Mouse (Mus musculus): ENCODE data around the gene Apoc2.

Gene Apoc2

DNA sequence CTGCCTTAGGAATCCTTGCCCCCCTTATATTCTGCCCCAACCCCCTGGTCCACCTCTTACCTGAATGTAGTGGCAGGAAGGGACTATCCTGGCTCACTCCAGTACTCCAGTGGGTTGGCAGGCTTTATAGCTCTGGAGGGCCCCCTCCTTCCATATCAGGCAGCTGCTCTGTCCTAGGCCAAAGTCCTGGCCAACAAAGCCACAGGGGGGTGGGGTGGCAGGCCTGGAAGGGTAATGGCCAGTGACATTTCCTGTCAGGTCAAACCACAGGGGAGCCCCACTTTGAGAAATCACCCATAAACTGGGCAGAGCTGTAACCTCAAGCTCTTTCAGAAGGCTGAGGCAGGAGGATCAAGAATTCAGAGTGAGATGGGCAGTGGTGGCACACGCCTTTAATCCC, 1.1 kb downstream of the Apoc2 start:
- DNase-seq, result no peak

DNA sequence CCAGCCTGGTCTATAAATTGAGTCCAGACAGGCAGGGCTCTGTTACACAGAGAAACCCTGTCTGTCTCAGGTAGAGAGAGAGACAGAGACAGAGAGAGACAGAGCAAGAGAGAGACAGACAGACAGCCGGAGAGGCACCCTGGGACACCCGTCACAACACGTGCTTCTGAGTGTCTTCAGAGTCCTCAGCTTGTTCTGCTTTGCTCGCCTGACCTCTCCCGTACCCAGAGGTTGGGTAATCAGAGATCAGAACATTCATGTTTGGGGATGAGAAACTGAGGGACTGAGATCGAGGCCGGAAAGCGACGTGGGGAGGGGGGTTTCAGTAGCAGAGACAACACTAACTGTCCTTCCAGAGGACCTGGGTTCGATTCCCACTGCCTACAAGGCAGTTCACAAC, 1.9 kb downstream of the Apoc2 start:
- no peak for DNase-seq

DNA sequence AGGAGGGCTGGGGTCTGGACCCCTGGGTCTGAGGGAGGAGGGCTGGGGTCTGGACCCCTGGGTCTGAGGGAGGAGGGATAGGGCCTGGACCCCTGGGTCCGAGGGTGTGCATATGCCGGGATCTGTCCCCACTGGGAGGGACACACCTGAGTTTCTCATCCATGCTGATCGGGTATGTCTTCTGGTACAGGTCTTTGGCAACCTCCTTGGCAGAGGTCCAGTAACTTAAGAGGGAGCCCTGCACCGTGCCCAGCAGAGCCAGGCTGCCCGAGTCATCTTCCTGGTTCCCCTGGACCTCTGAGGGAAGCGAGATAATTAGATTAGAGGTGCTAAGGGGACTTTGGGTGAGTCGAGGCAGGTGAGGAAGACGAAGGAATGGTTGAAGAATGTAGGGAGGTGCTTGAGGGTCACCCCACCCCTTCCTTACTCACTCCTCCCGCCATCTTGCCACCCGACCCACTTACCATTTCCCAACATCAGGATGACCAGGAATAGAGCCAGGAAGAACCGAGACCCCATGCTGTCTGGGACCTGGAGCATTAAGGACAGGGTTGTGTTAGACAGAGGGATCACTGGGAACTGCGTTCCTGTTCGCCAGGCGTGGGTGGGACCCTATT, 4.5 kb downstream of the Apoc2 start:
- no peak for DNase-seq

DNA sequence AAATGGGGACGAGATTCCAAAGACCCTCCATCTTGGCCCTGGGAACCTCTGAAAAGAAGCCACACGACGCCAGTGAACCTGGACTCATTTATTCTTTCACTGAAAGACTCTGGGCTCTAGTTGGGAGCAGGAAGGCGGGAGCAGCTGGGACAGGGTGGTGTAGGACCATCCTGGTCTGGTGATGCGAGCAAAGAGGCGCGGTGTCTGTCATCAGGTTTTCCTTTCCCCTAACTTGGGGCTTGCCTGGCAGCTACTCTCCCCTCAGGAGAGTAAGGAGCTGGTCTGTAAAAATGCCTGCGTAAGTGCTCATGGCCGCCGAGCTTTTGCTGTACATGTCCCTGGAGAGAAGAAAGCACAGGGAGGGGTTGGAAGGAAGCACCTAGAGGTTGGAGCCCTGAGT, 6.2 kb downstream of the Apoc2 start:
- no peak for DNase-seq

DNA sequence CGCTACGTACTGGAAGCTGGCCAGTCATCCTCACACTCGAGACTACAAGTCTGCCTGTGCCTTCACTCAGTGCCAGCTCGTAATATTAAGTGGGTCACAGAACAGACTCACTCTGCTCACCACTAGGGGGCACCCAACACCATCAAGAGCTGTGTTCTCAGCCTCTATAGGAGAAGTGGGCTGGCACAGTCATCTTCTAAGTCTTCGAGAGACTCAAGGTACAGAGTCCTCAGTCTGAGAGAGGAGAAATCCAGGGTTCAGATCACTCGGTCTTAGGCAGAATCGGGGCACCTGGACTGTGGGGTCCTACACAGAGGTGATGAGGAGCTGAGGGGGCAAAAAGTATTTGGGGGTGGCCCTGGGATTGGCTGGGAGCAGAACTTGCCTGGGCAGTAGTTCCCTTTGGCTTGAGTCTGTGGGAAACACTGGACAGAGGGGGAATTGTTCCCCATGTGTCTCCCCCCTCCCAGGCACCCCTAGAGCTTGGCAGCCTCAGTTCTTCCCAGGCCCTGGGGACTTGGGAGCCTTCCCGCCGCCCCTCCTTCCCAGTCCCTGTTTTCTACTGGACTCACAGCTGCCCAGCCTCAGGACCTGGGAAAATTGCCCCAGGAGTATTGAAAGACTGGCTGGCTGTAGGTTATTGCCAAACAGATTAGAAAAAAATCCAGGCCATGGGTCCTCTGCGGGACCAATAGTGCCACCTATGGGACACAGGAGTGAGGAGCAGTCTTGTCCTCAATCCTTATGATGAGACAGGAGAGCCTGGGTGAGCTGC, 8.6 kb downstream of the Apoc2 start:
- DNase-seq, result peak; percentile 92 to 95

DNA sequence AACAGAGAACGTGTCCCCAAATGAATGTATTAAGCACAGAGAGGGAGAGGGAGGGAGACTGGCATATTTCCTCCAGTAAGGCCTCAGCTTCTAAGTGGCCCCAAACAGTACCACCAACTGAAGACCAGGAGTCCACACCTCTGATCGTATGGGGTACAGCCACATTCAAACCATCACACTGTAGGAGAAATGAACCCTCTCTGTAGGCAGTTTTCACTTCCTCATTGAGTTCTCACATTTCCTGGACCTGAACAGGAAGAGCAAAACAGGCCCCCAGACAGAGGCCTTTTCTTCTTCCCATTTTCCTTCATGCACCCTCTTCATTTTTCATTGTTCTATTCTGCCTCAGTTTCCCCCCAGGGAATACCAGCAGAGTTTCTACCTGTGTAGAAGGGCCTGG, 10.3 kb downstream of the Apoc2 start:
- no peak for DNase-seq

DNA sequence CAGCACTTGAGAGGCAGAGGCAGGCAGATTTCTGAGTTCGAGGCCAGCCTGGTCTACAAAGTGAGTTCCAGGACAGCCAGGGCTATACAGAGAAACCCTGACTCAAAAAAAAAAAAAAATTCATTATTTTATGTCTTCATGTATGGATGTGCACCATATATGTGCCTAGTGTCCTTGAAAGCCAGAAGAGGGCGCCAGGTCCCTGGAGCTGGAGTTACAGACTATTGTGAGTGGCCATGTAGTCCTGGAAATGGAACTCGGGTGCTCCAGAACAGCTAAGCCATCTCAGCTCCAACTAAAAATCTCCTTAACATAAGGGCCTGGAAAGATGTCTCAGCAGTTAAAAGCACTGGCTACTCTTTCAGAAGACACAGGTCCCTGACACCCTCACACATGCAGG, 11.0 kb downstream of the Apoc2 start:
- DNase-seq, result no peak

DNA sequence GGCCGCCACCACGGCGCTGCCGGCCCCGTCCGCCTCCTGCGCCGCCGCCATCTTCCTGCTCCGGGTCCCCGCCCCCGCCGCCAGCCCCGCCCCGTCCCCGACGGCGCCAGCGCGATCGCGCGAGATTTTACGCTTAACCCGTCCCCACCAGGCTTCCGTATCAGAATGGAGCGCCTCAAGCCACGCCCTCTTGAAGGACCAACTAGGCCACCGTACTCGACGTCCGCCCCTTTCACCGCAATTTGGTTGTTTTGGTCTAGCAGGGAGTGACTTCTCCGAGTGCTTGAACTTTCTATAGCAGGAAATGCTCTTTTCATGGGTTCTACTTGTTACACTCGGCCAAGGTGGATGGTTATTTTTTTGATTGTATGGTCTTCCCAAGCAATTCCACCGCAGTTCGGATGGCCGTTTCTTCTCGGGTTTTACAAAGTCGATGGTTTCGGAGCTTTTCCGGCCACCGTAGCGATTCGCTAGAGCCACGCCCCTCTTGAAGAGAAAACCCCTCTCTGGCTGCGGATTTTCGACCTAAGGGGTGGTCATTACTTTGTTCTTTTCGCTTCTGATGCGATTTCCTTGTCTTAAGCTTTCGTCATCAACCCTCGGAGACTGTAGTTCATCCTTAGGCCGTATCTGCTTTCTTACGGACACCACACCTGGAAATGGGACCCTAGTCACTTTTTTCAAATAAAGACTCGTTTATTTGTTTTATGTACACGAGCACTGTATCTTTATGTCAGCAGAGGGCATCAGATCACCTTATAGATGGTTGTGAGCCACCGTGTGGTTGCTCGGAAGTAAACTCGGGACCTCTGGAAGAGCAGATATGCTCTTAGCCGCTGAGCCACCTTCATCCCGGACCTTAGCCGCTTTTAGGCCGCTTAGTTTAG, 12.5 kb downstream of the Apoc2 start, which contains the start of gene Clptm1:
Clptm1 (minus strand) TSS at position 79 of the 887 bp plus-strand sequence.
- DNase-seq, result peak; percentile 96 to 98

DNA sequence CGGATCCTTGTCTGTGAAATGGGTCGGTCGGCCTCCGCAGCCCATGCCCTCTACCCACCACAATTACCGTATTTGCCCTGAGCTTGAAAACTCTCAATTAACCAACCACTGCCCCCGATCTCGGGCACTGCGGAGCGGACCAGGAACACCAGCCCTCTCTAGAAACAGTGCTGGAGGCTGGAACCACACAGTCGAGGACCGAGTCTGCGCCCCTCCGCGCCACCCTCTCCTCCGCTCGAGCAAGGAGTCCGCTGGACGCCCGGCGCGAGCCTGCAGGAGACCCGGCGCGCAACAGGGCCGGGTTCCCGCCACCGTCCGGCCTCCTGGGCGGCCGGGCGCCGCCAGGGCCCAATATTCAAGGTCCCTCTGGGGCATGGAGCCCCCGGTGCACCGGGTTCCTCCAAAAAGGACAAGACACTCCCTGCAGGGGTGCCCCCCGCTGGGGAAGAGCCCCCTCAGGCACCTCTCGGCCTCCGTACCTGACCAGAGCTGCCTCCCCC, 13.2 kb downstream of the Apoc2 start:
- no peak for DNase-seq

DNA sequence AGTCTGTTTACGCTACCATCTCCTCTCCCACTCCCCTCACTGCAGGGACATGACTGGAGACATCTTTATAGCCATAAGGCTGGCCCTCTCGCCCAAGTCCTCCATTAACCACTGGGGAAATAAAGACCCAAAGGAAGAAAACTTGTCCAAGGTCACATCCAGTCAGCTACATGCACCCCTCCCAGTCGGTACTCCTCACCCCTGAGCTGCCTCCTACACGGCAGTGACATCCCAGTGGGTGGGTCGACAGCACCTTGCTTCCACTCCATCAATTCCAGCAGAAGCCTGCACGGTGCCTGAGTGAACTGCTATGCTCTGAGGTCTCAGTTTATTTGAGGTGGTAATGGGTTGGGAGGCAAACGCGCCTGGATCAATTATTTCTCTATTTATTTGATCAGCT, 13.8 kb downstream of the Apoc2 start:
- no peak for DNase-seq

DNA sequence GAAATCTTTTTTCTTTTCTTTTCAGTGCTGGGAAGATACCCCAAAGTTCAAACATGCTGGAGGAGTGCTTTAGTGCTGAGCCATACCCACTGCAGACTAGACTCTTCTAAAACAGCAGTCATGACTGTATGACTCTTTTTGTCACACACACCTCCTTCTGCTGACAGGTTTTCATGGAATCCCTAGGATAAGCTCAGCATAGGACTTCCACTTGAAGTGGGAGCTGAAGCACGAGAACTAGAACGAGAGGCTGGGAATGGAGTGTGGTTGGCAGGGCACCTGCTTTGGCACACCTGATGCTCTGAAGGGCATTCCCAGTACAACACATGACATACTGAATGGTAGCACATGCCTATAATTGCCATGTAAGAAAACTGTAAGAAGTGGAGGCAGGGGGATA, 25.1 kb downstream of the Apoc2 start:
- DNase-seq, result no peak

DNA sequence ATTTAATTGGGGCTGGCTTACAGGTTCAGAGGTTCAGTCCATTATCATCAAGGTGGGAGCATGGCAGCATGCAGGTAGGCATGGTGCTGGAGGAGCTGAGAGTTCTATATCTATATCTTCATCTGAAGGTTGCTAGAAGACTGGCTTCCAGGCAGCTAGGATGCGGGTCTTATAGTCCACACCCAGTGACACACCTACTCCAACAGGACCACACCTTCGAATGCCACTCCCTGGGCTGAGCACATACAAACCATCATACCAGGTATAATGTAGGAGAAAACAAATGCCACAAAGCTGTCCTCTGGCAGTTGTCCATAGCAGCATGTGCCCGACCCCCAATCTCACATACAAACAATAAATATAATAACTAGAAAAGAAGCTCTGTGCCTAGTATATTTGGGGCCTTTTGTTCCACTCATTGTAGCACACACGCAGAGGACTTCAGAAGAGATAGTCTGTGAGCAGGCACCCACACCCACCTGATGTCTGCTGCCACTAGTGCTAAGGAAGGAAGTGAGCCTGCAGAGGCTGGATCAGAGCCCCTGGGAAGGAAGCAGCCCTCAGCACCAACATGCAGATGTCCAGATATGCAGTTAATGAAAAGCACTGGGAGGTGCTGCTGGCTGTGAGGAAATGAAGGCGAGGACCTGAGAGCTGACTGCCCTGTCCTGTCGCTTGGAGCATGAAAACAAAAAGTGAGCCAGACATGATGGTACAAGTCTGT, 26.5 kb downstream of the Apoc2 start:
- DNase-seq, result no peak

DNA sequence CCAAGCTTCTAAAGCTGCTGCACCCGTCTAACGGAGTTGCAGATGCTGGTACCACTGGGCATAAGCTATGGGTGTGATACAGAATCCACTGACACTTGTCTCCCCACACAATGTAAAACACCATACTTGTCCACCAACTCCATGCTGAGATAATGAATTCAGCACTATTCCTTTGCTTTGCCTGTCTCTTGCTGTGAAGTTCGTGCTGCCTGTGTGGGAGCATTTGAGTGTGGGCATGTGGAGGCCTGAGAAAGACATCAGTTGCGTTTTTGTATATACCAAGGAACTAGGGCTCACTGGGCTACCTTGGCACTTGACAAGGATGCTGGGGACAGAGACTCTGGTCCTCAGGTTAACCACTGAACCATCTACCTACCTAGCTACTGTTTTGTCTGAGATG, 36.5 kb downstream of the Apoc2 start:
- DNase-seq, result no peak

DNA sequence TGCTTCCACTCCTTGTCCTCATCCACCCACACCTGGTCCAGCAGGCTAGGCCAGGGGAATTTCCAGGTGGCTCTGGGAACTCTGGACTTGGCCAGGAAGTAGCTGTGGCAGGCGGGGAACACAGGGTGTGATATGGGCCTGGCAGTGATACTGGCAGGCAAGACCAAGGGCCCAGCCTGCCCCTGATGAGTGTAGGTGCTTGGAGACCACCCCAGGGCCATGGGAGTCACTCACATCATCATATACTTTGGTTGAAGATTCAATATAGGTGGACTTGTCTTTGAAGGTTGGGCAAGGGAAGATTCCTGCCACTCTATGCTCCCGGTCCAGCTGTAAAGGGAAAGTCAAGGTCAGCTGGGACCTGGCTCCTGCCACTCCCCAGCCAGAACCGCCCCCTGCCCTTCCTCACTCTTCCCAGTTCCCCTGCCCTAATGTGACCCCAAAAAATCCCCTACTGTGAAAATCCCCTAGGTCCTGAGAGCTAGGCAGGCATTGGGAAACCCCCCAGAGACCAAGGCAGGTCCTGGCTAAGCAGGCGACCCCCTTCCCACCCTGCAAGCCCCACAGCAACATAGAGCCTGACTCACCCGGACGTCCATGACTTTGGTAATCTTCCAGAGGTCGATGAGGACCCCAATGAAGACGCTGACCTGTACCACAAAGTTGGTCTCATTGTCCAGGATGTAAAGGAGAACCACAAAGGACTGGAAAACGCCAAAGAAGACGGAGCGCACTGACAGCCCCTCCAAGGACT, 42.5 kb downstream of the Apoc2 start:
- DNase-seq, result no peak

DNA sequence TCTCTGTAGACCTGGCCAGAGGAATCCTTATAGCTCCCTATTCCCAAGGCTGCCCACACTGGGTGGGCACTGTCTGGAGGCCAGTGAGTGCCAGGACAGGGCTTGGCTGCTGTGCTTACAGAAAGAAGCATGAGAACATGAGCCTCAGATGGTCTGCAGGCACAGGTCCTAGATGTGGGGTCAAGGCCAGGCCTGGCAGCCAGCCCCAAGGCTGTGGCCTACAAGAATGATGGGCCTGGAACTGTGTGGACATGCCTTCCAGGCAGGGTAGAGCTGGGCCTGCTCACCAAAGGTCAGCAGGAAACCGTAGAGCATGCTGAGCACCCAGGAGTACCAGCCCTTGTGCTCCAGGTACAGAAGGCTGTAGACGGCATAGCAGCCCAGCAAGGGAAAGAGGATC, 43.1 kb downstream of the Apoc2 start:
- no peak for DNase-seq

DNA sequence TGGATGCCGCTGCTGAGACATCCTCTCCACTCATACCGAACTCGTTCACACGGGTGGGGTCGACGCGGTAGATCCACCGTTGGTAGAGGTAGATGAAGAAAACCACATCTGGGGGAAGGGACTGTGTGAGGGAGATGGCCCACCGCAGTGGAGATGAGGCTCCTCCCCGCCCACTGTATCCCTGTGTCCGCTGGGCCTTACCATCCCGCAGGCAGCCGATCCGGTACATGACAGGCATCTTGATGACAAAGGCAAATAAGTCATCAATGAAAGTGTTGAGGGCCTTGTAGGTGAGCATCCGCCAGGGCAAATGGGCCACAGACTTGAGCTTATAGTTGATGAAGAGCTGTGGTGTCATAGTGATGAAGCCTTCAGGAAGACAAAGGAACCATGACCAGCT, 43.9 kb downstream of the Apoc2 start:
- no peak for DNase-seq

DNA sequence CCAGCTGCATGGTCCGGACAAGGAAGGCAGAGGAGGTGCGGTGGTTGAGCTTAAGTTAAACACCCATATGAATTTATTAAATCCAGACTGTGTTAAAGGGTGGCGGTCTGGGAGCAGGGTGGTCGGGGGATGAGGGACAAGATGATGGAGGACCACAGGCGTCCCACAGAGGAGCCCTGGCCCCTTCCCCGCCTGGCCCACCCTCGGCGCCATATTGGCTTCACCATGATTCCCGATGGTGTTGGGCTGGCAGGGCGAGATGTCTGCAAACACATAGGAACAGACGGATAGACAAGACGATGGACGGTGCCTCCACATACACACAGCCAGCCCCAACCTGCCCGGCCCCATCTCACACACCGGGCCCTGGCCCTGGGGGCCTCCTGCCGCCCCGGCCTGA, 44.5 kb downstream of the Apoc2 start:
- DNase-seq, result no peak

DNA sequence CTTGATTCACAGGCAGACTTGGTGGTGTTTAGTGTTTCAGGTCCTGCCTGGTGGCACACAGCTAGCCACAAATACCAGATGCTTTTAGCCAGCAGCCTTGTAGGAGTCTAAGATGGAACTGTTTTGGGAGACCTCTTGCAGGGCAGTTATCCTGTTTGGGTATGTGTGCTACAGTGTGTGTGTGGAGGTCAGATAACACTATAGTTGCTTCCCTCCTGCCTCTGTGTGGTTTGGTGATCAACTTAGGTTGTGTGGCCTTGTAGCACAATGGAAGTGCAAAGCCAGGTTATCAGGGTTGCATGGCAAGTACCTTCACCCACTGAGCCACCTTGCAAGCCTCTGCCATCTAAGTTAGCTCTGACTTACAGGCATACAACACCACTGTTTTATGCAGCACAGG, 45.0 kb downstream of the Apoc2 start:
- no peak for DNase-seq

DNA sequence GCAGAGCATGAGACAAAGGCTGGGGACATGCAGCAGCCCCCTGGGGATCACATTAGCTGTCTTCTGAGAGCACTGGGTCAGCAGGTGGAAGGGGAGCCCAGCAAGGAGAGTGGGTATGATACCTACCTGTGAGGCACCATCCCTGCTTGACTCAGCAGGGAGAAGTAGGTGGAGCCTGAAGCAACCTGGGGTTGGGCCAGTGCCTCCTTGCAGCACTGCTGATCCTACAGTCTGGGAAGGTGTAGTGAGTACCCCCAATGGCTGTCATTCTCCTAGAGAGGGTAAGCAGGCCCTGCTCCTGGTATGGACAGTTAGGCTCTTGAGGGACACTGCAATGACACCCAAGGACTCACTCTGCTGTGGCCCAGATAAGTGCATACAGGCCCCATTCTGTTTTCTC, 45.5 kb downstream of the Apoc2 start:
- DNase-seq, result no peak

DNA sequence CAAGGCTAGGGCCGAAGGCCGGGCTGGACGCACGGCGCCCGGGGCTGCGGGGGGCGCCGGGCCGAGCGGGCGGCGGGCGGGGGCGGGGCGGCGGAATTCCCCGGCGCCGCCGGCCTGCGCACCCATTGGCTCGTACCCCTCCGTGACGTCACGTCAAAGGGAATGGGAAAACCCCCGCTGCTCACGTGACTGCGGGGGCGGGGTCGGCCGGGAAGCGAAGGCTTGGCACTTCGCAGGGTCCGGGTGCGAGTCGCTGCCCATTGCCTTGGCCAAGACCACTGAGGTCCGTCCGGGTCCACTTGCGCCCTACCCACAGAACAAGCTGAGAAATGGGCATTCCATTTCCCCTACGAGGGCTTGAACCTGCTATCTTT, 48.4 kb downstream of the Apoc2 start, which contains the start of gene Relb:
Relb (minus strand) TSS at position 78 of the 374 bp plus-strand sequence.
- DNase-seq, result peak; percentile 84 to 87

DNA sequence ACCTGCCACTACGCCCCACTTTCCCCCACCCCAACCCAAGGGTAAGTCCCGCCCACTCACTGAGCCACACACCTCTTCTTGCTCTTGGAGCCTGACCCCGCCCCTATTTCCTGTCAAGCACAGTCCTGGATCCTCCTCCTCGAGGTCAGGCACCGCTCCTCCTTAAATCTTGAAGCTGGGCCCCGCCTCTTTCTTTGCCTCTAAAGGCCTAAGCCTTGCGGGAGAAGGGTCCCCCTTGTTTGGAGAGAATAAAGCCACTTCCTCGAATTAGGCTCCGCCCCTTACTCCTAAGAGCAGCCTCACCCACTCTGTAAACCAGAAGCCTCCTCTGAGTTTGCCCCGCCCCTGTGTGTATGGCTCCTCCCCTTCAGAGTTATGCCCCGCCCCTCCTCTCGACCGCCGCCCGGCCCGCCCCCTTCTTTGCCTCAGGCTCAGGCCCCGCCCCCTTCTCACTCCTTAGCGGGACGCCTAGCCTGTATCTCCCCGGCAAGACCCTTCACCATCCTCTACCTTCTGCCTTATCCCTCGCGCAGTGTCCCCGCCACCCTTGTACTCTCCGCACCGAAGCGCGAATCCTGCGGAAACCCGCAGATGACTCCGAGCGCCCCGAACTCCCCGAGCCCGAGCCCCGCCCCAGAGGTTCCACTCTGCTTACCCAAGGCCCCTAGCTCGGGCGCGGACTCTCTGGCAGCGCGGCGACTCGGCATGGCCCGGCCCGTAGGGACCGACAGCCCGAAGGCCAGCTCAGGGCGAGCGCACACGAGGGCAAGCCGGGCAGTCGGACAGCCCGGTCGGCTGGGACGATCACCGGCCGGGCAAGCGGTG, 49.0 kb downstream of the Apoc2 start:
- peak; percentile 97 to 99 for DNase-seq

All from kidney, adult 8-10 months (tissue).